Mouse (Mus musculus): ENCODE measurements around the gene Lsm3. TPM values are rescaled to one million over a fixed set of nuclear protein-coding genes. Genes with fewer than 3 reads are reported as not detected.

Lsm3 gene
- 100 to 1,000 TPM in 1 of 2 experiments, 10 to 100 TPM in 1; 99.9 to 171 TPM for polyA plus RNA-seq (2012; fragmentation: generic; extraction: Trizol)

GRCm38 (mm10) chr6:91515545-91516449 is at the start of gene Lsm3, which contains the start of gene Xpc:
Lsm3 (plus strand) TSS chr6:91515928.
Xpc (minus strand) TSS chr6:91515888.

GRCm38 (mm10) chr6:91472868-91473804 is 42.6 kb upstream of the Lsm3 start, which contains the start of the genes Chchd4 and Tmem43:
Chchd4 (minus strand) TSS chr6:91473546.
Tmem43 (plus strand) TSS chr6:91473703.

Other genes with a start within 250 kb of the Lsm3 start
- gene Wnt7a, start 104.6 kb upstream of the Lsm3 start, polyA plus RNA-seq (2012; fragmentation: generic; extraction: Trizol) = under 1 TPM; 0.02 to 0.19 TPM
- gene Chchd4, start 42.4 kb upstream of the Lsm3 start, polyA plus RNA-seq (2012; fragmentation: generic; extraction: Trizol) = 1 to 10 TPM; 5.9 to 6.2 TPM
- 10 to 100 TPM; 20.9 to 61.5 TPM for gene Tmem43, start 42.2 kb upstream of the Lsm3 start, polyA plus RNA-seq (2012; fragmentation: generic; extraction: Trizol)
- gene Xpc, start within 50 bp of the Lsm3 start, polyA plus RNA-seq (2012; fragmentation: generic; extraction: Trizol) = 10 to 100 TPM in 1 of 2 experiments, 1 to 10 TPM in 1; 1.2 to 14.0 TPM
- 100 to 1,000 TPM in 1 of 2 experiments, 10 to 100 TPM in 1; 15.7 to 145 TPM for gene Slc6a6, start 168.1 kb downstream of the Lsm3 start, polyA plus RNA-seq (2012; fragmentation: generic; extraction: Trizol)

All from C3H10T1/2 (cell line).